Mouse (Mus musculus) adrenal gland (tissue): ENCODE results near the gene Comp.

ENCODE experiments used
- intact Hi-C: fragments of 180-260 bp; cut with DNase I; formaldehyde crosslinking; loops from one replicate; pipeline ENCODE4 v1.15.1; 2025
- long read RNA-seq, 2 experiments: library from polyadenylated mRNA; unstranded; transcript quantifications; one replicate each; pipeline ENCODE4 v2.0.0; 2020; ENCODE audit warnings: borderline replicate concordance in 1 of 2; ENCODE audit not compliant: insufficient replicate concordance in 1 of 2

Gene Comp
- long read RNA-seq, experiment 1: 0 reads
- long read RNA-seq, experiment 2: 0 reads

GRCm38 (mm10) chr8:70373397-70374317 is at the start of gene Comp:
Gene Comp, plus strand, starts transcription at chr8:70373558.
- intact Hi-C loops: no loop called here

- intact Hi-C loops: no loop called here
These were observed 49.6 kb upstream of the Comp start for GRCm38 (mm10) chr8:70323716-70324115.

GRCm38 (mm10) chr8:70327512-70327911 is 45.8 kb upstream of the Comp start:
- intact Hi-C loops: no loop called here

GRCm38 (mm10) chr8:70329124-70329834 is 44.1 kb upstream of the Comp start, which contains the start of gene Gdf1:
Gene Gdf1, plus strand, starts transcription at chr8:70329817.
- intact Hi-C loops: no loop called here

- intact Hi-C loops: no loop called here
These were observed 43.3 kb upstream of the Comp start for GRCm38 (mm10) chr8:70329835-70330740.

- intact Hi-C loops: no loop called here
These were observed 42.5 kb upstream of the Comp start for GRCm38 (mm10) chr8:70330741-70331364.

- intact Hi-C loops: no loop called here
These were observed 41.8 kb upstream of the Comp start for GRCm38 (mm10) chr8:70331526-70331925.

GRCm38 (mm10) chr8:70332070-70332877 is 41.1 kb upstream of the Comp start:
- intact Hi-C loops: no loop called here

- intact Hi-C loops: no loop called here
These were observed 40.5 kb upstream of the Comp start for GRCm38 (mm10) chr8:70332878-70333202.

GRCm38 (mm10) chr8:70338931-70339330 is 34.4 kb upstream of the Comp start:
- intact Hi-C loops: no loop called here

GRCm38 (mm10) chr8:70340659-70341058 is 32.7 kb upstream of the Comp start:
- intact Hi-C loops: no loop called here

- intact Hi-C loops: no loop called here
These were observed 31.4 kb upstream of the Comp start for GRCm38 (mm10) chr8:70342007-70342406.

GRCm38 (mm10) chr8:70343076-70343475 is 30.3 kb upstream of the Comp start:
- intact Hi-C loops: no loop called here

- intact Hi-C loops: no loop called here
These were observed 29.7 kb upstream of the Comp start for GRCm38 (mm10) chr8:70343696-70344095.

- intact Hi-C loops: no loop called here
These were observed 29.1 kb upstream of the Comp start for GRCm38 (mm10) chr8:70344279-70344678.

- intact Hi-C loops: no loop called here
These were observed 25.9 kb upstream of the Comp start for GRCm38 (mm10) chr8:70347443-70347842.

- intact Hi-C loops: no loop called here
These were observed 25.4 kb upstream of the Comp start for GRCm38 (mm10) chr8:70347860-70348420.

GRCm38 (mm10) chr8:70351035-70351999 is 22.0 kb upstream of the Comp start:
- intact Hi-C loops: no loop called here

GRCm38 (mm10) chr8:70352000-70352384 is 21.4 kb upstream of the Comp start:
- intact Hi-C loops: no loop called here
